Mouse (Mus musculus) liver, postnatal 0 days (tissue): ENCODE data around the gene Pdxdc1.

Source experiments
- CTCF ChIP-seq: sonication (generic); IDR thresholded peaks from 2 replicates; pipeline ENCODE4 v1.5.1; 2016; ENCODE audit warnings: antibody characterized with exemption, low read depth
- EP300 ChIP-seq: IDR thresholded peaks from 2 replicates; pipeline ENCODE4 v1.6.1; 2016; ENCODE audit warnings: antibody characterized with exemption, low read depth, mild to moderate bottlenecking

DNA sequence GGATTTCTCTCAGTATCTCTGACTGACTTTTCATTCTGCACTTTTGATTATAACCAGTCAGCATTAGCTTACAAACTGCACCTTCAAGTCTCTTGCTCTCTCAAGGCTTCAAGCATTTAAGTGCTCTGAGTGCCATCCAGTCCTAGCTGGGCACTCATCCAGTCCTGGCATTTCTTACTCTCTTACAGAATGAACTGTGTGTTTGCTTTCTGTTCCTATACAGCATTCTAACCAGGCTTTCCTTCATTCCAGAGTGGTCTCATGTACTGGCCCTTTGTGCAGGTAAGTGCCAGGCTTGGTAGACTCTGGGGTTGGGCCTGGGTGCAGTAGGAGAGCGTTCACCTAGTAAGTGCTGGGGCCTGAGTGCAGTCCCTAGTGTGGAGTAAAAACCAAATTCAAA, 43.4 kb upstream of the Pdxdc1 start:
- no peak for TF ChIP-seq EP300
- no peak for TF ChIP-seq CTCF
